Mouse (Mus musculus) myocyte (in vitro differentiated cells): Measurements from ENCODE around the gene Fam183b.

ENCODE experiments used
- CEBPB ChIP-seq: IDR thresholded peaks from 2 replicates; pipeline ENCODE4 v1.6.1; 2011; ENCODE audit warnings: mild to moderate bottlenecking, moderate library complexity; ENCODE audit not compliant: poor library complexity, insufficient read depth, severe bottlenecking
- E2F4 ChIP-seq: IDR thresholded peaks from one replicate; pipeline ENCODE4 v1.6.1; 2011; ENCODE audit warnings: mild to moderate bottlenecking, control low read depth, moderate library complexity; ENCODE audit not compliant: insufficient read depth
- MAX ChIP-seq: IDR thresholded peaks from one replicate; pipeline ENCODE4 v1.6.1; 2011; ENCODE audit warnings: low read depth, mild to moderate bottlenecking, control low read depth
- MYOD1 ChIP-seq, 3 experiments: IDR thresholded peaks; one replicate each; pipeline ENCODE4 v1.6.1; 2011; ENCODE audit warnings: control low read depth in 2 of 3, low read depth in 2 of 3, mild to moderate bottlenecking in 2 of 3, moderate library complexity in 1 of 3; ENCODE audit not compliant: insufficient read length in 2 of 3, control insufficient read depth in 1 of 3
- MYOG ChIP-seq, 3 experiments: IDR thresholded peaks; one replicate each; pipeline ENCODE4 v1.6.1; 2011; ENCODE audit warnings: control low read depth in 2 of 3, low read depth in 2 of 3, mild to moderate bottlenecking in 2 of 3; ENCODE audit not compliant: insufficient read length in 2 of 3, control insufficient read depth in 1 of 3, insufficient read depth in 1 of 3
- POLR2A ChIP-seq: IDR thresholded peaks from one replicate; pipeline ENCODE4 v1.6.1; 2011; ENCODE audit warnings: low read depth, mild to moderate bottlenecking, control low read depth, moderate library complexity; ENCODE audit not compliant: insufficient read length
- POLR2AphosphoS2 ChIP-seq: IDR thresholded peaks from one replicate; pipeline ENCODE4 v1.6.1; 2011; ENCODE audit warnings: low read depth, control low read depth; ENCODE audit not compliant: insufficient read length
- TCF12 ChIP-seq: IDR thresholded peaks from one replicate; pipeline ENCODE4 v1.6.1; 2011; ENCODE audit warnings: mild to moderate bottlenecking, control low read depth; ENCODE audit not compliant: poor library complexity, insufficient read depth, severe bottlenecking
- TCF3 ChIP-seq: IDR thresholded peaks from one replicate; pipeline ENCODE4 v1.6.1; 2011; ENCODE audit warnings: low read depth, control low read depth; ENCODE audit not compliant: insufficient read length
- USF1 ChIP-seq: IDR thresholded peaks from one replicate; pipeline ENCODE4 v1.6.1; 2011; ENCODE audit warnings: low read depth, mild to moderate bottlenecking, control low read depth, moderate library complexity

GRCm38 (mm10) chr11:58784182-58784581, 17.6 kb downstream of the Fam183b start:
- no peak for TF ChIP-seq CEBPB
- no peak for TF ChIP-seq POLR2A
- no peak for TF ChIP-seq USF1
- TF ChIP-seq E2F4, result no peak
- no peak for TF ChIP-seq MYOD1 (IDR thresholded peaks at IDR 0.05; ENCODE audit: control insufficient read depth in 1 of 3, insufficient read length in 2 of 3, low read depth in 2 of 3)
- no peak for TF ChIP-seq TCF12
- TF ChIP-seq MAX, result no peak
- no peak for TF ChIP-seq MYOG (IDR thresholded peaks at IDR 0.05; ENCODE audit: control insufficient read depth in 1 of 3, insufficient read depth in 1 of 3, insufficient read length in 2 of 3, low read depth in 2 of 3)
- TF ChIP-seq TCF3, result no peak
- TF ChIP-seq POLR2AphosphoS2, result no peak
